Mouse (Mus musculus): ENCODE measurements around the gene Slc22a28. TPM values are rescaled to one million over a fixed set of nuclear protein-coding genes. Genes with fewer than 3 reads are reported as not detected.

Slc22a28 gene
- total and polyA plus RNA-seq, 3 experiments = not detected

Other genes starting within 250 kb of the Slc22a28 start
- gene Slc22a27, start 166.0 kb downstream of the Slc22a28 start, total RNA-seq (2021) = not detected
- not detected in 2 replicates for gene Slc22a27, start 166.0 kb downstream of the Slc22a28 start, polyA plus RNA-seq (2012; rRNA removed)
- gene Slc22a29, start 86.9 kb upstream of the Slc22a28 start, total RNA-seq (2021) = not detected
- gene Slc22a29, start 86.9 kb upstream of the Slc22a28 start, polyA plus RNA-seq (2012; rRNA removed) = not detected in 2 replicates